Mouse (Mus musculus) neural tube, embryonic 14.5 days (tissue): ENCODE results near the gene Celsr3. TPM values are rescaled to one million over a fixed set of nuclear protein-coding genes. Genes with fewer than 3 reads are reported as not detected.

Source experiments
- ATAC-seq: fragments of 200-750 bp; cut with Nextera tagmentation; 2 replicates; pipeline ENCODE4 v1.8.0; 2017; ENCODE audit warnings: low read depth, mild to moderate bottlenecking, moderate TSS enrichment, moderate library complexity
- H3K27ac ChIP-seq: fragments of 300-500 bp; sonication (generic); 2 replicates; pipeline ENCODE4 v1.5.1; 2014; ENCODE audit warnings: low read depth, mild to moderate bottlenecking, control low read depth, low read length, moderate library complexity, mixed read lengths
- H3K27me3 ChIP-seq: fragments of 300-500 bp; sonication (generic); 2 replicates; pipeline ENCODE4 v1.6.1; 2014; ENCODE audit warnings: low read length; ENCODE audit not compliant: control insufficient read depth, insufficient read depth
- H3K36me3 ChIP-seq: fragments of 300-500 bp; sonication (generic); 2 replicates; pipeline ENCODE4 v1.6.1; 2014; ENCODE audit warnings: low read length, mixed read lengths; ENCODE audit not compliant: control insufficient read depth, insufficient read depth
- H3K4me1 ChIP-seq: fragments of 300-500 bp; sonication (generic); 2 replicates; pipeline ENCODE4 v1.6.1; 2014; ENCODE audit warnings: low read length; ENCODE audit not compliant: control insufficient read depth, insufficient read depth
- H3K4me2 ChIP-seq: fragments of 300-500 bp; sonication (generic); 2 replicates; pipeline ENCODE4 v1.6.1; 2014; ENCODE audit warnings: mild to moderate bottlenecking, low read depth, low read length, control low read depth
- H3K4me3 ChIP-seq: fragments of 300-500 bp; sonication (generic); 2 replicates; pipeline ENCODE4 v1.5.1; 2014; ENCODE audit warnings: low read depth, low read length, control low read depth, mixed read lengths
- H3K9ac ChIP-seq: fragments of 300-500 bp; sonication (generic); replicated peaks from 2 replicates; pipeline ENCODE4 v1.6.1; 2014; ENCODE audit warnings: low read depth, mild to moderate bottlenecking, control low read depth, low read length, mixed read lengths
- H3K9me3 ChIP-seq: fragments of 300-500 bp; sonication (generic); 2 replicates; pipeline ENCODE4 v1.6.1; 2016; ENCODE audit warnings: low read length; ENCODE audit not compliant: control insufficient read depth
- WGBS: fragments of 180-500 bp; shearing (Covaris S2); extraction: QIAGEN DNeasy Blood & Tissue Kit; methylation state at CpG from one replicate; pipeline ENCODE4 v1.1.7; 2014; 5-methylcytosine and 5-hydroxymethylcytosine counted together
- microRNA-seq: library from miRNA; unstranded; fragments of <30 nt; microRNA quantifications from one replicate; pipeline ENCODE4, GENCODE M21; 2016
- polyA plus RNA-seq: library from polyadenylated mRNA; unstranded; fragments of >200 nt; fragmentation: Nextera tagmentation; extraction: Ambion mirVana; gene quantifications from 2 replicates; pipeline ENCODE4 v1.2.1, GENCODE M21; 2014

The Celsr3 gene
- polyA plus RNA-seq, 1 experiment from 2014 or later, result 21.6 TPM

DNA sequence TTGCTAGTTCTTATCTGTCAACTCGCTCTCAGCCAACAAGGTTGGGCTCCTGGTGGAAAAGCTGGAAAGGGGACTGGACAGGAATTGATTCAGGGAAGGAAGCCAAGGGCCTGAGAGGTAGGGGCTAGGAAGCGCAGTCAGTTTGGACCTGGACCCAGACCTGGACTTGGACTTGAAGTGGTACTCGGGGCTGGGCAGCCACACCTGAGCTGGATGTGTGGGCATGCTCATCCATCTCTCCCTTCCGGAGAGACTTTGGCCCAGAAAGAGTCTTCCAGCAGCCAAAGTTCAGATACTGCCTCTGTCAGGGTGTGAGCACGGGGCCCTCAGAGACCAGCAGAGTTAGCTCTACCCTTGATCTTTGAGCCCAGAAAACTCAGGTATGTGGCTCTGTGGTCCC is 29.2 kb downstream of the Celsr3 start:
- 60% methylated on average over 5 of the region's 5 CpGs for WGBS
- ATAC-seq, result no peak
- H3K27ac ChIP-seq, result no peak overlapping the region
- peaks cover 10% of the 10 kb centered on the region; the same call in 1 of the 2 replicates for H3K4me1 ChIP-seq
- H3K9me3 ChIP-seq, result no peaks in the 10 kb centered on the region
- H3K27me3 ChIP-seq, result no peaks in the 10 kb centered on the region
- peaks cover 28% of the 10 kb centered on the region for H3K36me3 ChIP-seq
- H3K9ac ChIP-seq, result no peak overlapping the region
- no peak overlapping the region; the same call in 1 of the 2 replicates for H3K4me3 ChIP-seq
- peak overlapping the region; percentile 78; the same call in 1 of the 2 replicates for H3K4me2 ChIP-seq

DNA sequence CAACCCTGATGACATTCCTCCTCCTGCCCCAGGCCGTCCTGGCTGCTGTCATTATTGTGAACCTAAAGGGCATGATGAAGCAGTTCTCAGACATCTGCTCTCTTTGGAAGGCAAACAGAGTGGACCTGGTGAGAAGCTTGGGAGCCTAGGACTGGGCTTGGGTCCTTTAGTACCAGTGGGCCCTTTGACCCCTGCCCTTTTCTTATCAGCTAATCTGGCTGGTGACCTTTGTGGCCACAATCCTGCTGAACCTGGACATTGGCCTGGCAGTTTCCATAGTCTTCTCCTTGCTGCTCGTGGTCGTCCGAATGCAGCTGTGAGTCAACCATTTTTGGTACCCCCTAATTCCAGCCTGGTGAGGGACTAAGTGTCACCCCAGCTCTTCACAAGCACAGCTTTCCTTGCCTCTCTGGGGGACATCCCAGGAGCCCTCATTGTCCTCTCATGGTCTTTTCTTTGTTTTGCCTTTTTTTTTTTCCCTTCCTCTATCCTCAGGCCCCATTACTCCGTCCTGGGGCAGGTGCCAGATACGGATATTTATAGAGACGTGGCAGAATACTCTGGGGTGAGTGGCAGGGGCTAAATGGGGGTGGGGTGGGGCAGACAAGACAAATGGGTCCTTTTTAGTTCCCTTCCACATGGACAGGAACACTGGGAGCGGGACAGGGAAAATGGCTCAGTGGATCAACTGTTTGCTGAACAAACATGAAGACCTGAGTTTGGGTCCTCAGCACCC is 32.8 kb downstream of the Celsr3 start:
- H3K9ac ChIP-seq, result no peak overlapping the region
- peaks cover 28% of the 10 kb centered on the region for H3K36me3 ChIP-seq
- WGBS, result 72% methylated on average over 8 of the region's 8 CpGs

More for the DNA sequence above, 32.8 kb downstream of the Celsr3 start:
- H3K9me3 ChIP-seq, result no peaks in the 10 kb centered on the region
- H3K4me1 ChIP-seq, result peaks cover 3% of the 10 kb centered on the region; the same call in 1 of the 2 replicates
- no peak overlapping the region for H3K4me2 ChIP-seq
- no peaks in the 10 kb centered on the region for H3K27me3 ChIP-seq
- H3K4me3 ChIP-seq, result no peak overlapping the region
- no peak for ATAC-seq
- H3K27ac ChIP-seq, result no peak overlapping the region

Small RNA genes within 50 kb of the gene (microRNA-seq; reads per million reads assigned to microRNA genes)
- not detected for gene Gm23156

Other genes with a start within 250 kb of the Celsr3 start
- 206 and 229 TPM in 2 replicates for gene Wdr6, start 247.6 kb upstream of the Celsr3 start, polyA plus RNA-seq
- gene P4htm, start 228.7 kb upstream of the Celsr3 start, polyA plus RNA-seq, result 31.0 and 37.3 TPM in 2 replicates
- 37.7 and 45.2 TPM in 2 replicates for gene Arih2, start 176.9 kb upstream of the Celsr3 start, polyA plus RNA-seq
- gene Slc25a20, start 164.2 kb upstream of the Celsr3 start, polyA plus RNA-seq, result 24.0 and 34.8 TPM in 2 replicates
- gene Prkar2a, start 137.0 kb upstream of the Celsr3 start, polyA plus RNA-seq, result 60.2 and 80.1 TPM in 2 replicates
- gene Ip6k2, start 42.5 kb upstream of the Celsr3 start, polyA plus RNA-seq, result 268 and 320 TPM in 2 replicates
- gene Nckipsd, start 18.0 kb upstream of the Celsr3 start, polyA plus RNA-seq, result 25.4 and 30.0 TPM in 2 replicates
- 21.9 and 22.2 TPM in 2 replicates for gene Slc26a6, start 27.0 kb downstream of the Celsr3 start, polyA plus RNA-seq
- gene Tmem89, start 88.3 kb downstream of the Celsr3 start, polyA plus RNA-seq, result not detected in 2 replicates
- gene Uqcrc1, start 110.3 kb downstream of the Celsr3 start, polyA plus RNA-seq, result 480 and 510 TPM in 2 replicates
- gene Col7a1, start 127.3 kb downstream of the Celsr3 start, polyA plus RNA-seq, result 0.64 and 3.0 TPM in 2 replicates
- gene Ucn2, start 159.7 kb downstream of the Celsr3 start, polyA plus RNA-seq, result 0.24 TPM in 1 of 2 replicates, not detected in the other
- gene Pfkfb4, start 165.5 kb downstream of the Celsr3 start, polyA plus RNA-seq, result 23.2 and 27.9 TPM in 2 replicates
- 55.4 TPM in 2 replicates for gene Shisa5, start 212.2 kb downstream of the Celsr3 start, polyA plus RNA-seq
- gene Trex1, start 233.4 kb downstream of the Celsr3 start, polyA plus RNA-seq, result 12.4 and 13.4 TPM in 2 replicates
- 31.4 and 34.8 TPM in 2 replicates for gene Atrip, start 247.8 kb downstream of the Celsr3 start, polyA plus RNA-seq